Mouse (Mus musculus): ENCODE results near the gene Fntb.

GRCm38 (mm10) chr12:76897006-76897405, 131.6 kb downstream of the Fntb start:
- TF ChIP-seq CTCF (IDR thresholded peaks at IDR 0.05; ENCODE audit: extremely low read depth, insufficient read depth, low read length) (no peak), POLR2A (IDR thresholded peaks at IDR 0.05; ENCODE audit: extremely low read depth, insufficient read depth, low read length) (no peak)
